Mouse (Mus musculus) left cerebral cortex, adult 6 months (tissue): ENCODE measurements around the gene Mapk12. TPM values are rescaled to one million over a fixed set of nuclear protein-coding genes. Genes with fewer than 3 reads are reported as not detected.

Experiments used
- long read RNA-seq, 2 experiments: library from polyadenylated mRNA; unstranded; transcript quantifications; one replicate each; pipeline ENCODE4 v2.0.0; 2019 to 2020
- polyA plus RNA-seq: library from polyadenylated mRNA; unstranded; fragments of <200 nt; fragmentation: Nextera tagmentation; gene quantifications from 2 replicates; pipeline ENCODE4 v1.2.3, GENCODE M21; 2021

Gene Mapk12
- polyA plus RNA-seq = 3.5 and 4.3 TPM in 2 replicates
- long read RNA-seq, experiment 1, transcript Mapk12-201 (12 exons, 1,808 nt) = major isoform, 5 of 15 reads
- long read RNA-seq, experiment 1, partial matches to known transcripts = 0 of 15 reads
- long read RNA-seq, experiment 1, other reads (novel, unspliced or antisense) = 7 of 15 reads
- long read RNA-seq, experiment 2, partial matches to known transcripts = 1 of 6 reads
- long read RNA-seq, experiment 2, other reads (novel, unspliced or antisense) = 5 of 6 reads

GRCm38 (mm10) chr15:89140659-89141252 lies at the start of gene Mapk12:
Gene Mapk12, minus strand, starts transcription at chr15:89140703.

DNA sequence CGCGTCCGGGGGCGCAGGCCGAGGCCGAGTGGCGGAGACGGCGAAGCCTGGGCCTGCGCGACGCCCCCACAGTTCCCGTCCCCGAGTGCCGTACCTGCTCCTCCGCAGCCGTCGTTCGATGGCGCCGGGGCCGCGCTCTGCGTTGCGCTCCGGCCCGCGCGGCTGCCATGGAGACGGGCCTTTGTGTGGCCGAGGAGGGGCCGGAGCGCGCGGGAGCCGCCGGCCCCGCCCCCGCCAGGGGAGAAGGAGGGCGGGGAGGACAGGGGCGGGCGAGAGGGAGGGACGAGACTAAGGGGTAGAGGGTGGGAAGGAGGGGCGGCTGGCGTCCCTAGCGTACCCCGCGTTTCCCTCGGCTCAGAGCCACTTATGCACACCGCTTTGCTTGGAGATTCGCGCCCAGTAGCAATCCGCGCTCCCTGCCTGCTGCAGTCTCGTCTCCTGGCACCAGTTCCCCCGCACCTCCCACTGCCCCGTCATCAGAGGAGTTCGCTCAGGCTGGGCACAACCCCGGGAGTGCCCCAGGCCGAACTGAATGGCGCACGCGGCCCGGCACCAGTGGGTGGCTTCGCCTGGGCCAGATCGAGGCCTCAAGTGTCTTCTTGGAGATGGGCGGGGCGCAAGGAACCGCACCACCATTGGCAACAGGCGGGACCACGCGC lies 40.2 kb upstream of the Mapk12 start, which contains the start of gene Plxnb2:
Plxnb2 (minus strand) TSS at position 218 of the 659 bp plus-strand sequence.

GRCm38 (mm10) chr15:89149271-89150040 lies 9.0 kb upstream of the Mapk12 start, which contains the start of gene Mapk11:
Gene Mapk11, minus strand, starts transcription at chr15:89149628.

GRCm38 (mm10) chr15:89128382-89129350 lies 11.8 kb downstream of the Mapk12 start, which contains the start of gene Hdac10:
Gene Hdac10, minus strand, starts transcription at chr15:89128700.

GRCm38 (mm10) chr15:89122649-89123366 lies 17.7 kb downstream of the Mapk12 start, which contains the start of gene Tubgcp6:
Gene Tubgcp6, minus strand, starts transcription at chr15:89123112.

DNA sequence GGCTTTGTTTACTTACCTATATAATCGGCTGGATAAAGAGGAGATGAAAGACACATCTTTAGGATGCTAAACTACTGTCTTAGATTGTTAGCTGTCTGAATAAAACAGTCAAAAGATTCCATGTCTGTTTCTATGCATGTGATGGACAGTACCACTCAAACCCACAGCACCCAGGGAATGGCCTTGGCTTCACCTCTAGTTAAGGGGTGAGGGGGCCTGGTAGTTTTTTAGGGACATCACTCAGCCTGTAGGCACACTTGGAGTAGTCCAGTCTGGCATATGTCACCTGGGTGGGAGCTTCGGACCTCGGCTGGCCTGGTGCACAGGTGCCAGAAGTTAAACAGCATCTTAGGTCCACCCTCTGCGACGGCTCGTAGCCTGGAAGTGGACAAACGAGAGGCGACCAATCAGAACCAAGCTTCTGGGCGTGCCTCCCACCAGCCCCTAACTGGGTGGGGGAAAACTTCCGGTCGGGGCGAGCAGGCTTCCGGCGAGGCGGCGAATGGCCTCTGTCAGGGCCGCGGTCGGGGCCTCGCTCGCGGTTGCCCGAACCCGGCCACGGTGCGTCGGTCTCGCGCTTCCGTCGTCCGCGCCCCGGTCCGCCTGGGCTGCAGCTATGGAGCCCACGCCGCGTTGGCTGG lies 51.8 kb downstream of the Mapk12 start, which contains the start of gene Selenoo:
Selenoo (plus strand) TSS at position 478 of the 641 bp plus-strand sequence.

Other genes starting within 250 kb of the Mapk12 start
- 0.06 TPM in 1 of 2 replicates, not detected in the other for gene Ttll8, start 186.3 kb downstream of the Mapk12 start, polyA plus RNA-seq
- gene Mlc1, start 161.7 kb downstream of the Mapk12 start, polyA plus RNA-seq = 114 and 135 TPM in 2 replicates
- not detected in 2 replicates for gene Mov10l1, start 157.8 kb downstream of the Mapk12 start, polyA plus RNA-seq
- 15.5 and 17.7 TPM in 2 replicates for gene Panx2, start 81.0 kb downstream of the Mapk12 start, polyA plus RNA-seq
- gene Trabd, start 65.6 kb downstream of the Mapk12 start, polyA plus RNA-seq = 8.1 and 11.9 TPM in 2 replicates
- gene Selenoo, start 51.6 kb downstream of the Mapk12 start, polyA plus RNA-seq = 10.5 and 25.8 TPM in 2 replicates
- 2.7 and 3.3 TPM in 2 replicates for gene Tubgcp6, start 17.6 kb downstream of the Mapk12 start, polyA plus RNA-seq
- 5.8 TPM in 2 replicates for gene Hdac10, start 12.0 kb downstream of the Mapk12 start, polyA plus RNA-seq
- gene Mapk11, start 8.9 kb upstream of the Mapk12 start, polyA plus RNA-seq = 25.6 and 28.0 TPM in 2 replicates
- gene Plxnb2, start 40.1 kb upstream of the Mapk12 start, polyA plus RNA-seq = 10.8 and 11.9 TPM in 2 replicates
- 16.7 and 17.7 TPM in 2 replicates for gene Dennd6b, start 55.8 kb upstream of the Mapk12 start, polyA plus RNA-seq
- gene Ppp6r2, start 70.8 kb upstream of the Mapk12 start, polyA plus RNA-seq = 83.4 and 86.7 TPM in 2 replicates
- gene Sbf1, start 174.6 kb upstream of the Mapk12 start, polyA plus RNA-seq = 46.3 and 74.4 TPM in 2 replicates
- gene Adm2, start 182.0 kb upstream of the Mapk12 start, polyA plus RNA-seq = 0.19 TPM in 1 of 2 replicates, not detected in the other
- not detected in 2 replicates for gene Miox, start 193.7 kb upstream of the Mapk12 start, polyA plus RNA-seq
- gene Lmf2, start 215.0 kb upstream of the Mapk12 start, polyA plus RNA-seq = 6.5 and 9.7 TPM in 2 replicates
- 57.5 and 85.9 TPM in 2 replicates for gene Ncaph2, start 215.0 kb upstream of the Mapk12 start, polyA plus RNA-seq
- gene Sco2, start 233.1 kb upstream of the Mapk12 start, polyA plus RNA-seq = 43.8 and 46.1 TPM in 2 replicates
- gene Tymp, start 236.3 kb upstream of the Mapk12 start, polyA plus RNA-seq = 4.8 and 6.2 TPM in 2 replicates
- 2.2 and 2.9 TPM in 2 replicates for gene Odf3b, start 238.6 kb upstream of the Mapk12 start, polyA plus RNA-seq
- gene Klhdc7b, start 244.2 kb upstream of the Mapk12 start, polyA plus RNA-seq = 0.22 and 0.72 TPM in 2 replicates